ENCODE assay signal across 12 mouse cellular contexts in the genomic region with DNA sequence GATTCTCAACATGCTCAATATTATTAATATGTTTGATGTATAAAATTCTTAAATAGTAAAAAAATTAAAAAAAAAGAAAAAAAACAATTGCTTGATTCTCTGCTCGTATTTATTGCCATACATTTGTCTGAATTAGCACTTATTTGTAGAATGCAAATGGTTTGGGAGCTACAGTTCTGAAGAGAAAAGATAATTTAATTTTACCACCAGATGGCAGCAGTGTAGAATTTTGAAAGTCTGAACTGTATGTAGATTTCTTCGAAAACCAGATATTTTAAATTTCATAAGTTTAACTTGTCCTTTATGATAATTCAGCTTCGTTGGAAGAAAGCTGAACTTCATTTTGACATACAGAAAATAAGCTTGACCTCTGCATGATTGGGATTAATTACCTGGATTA.
DNase-seq lines count a peak whose midpoint lies in the region; ATAC-seq lines count a peak whose summit lies in the region.
"Had no signal": no experiment of that assay in that cellular context is flagged by ENCODE, and none has a peak within 500 bp of the region (broad histone marks: within the 10 kb centered on the region; RNA-seq: fewer than 3 reads in every experiment).

No protein-coding gene starts in this region.

- no peak for ATAC-seq in hindbrain, embryonic 14.5 days (ENCODE audit: low FRiP score)
- ATAC-seq in hindbrain, embryonic 12.5 days (ENCODE audit: low FRiP score) = no peak
- peak; percentile 64; the same call in 1 of the 2 replicates for ATAC-seq in midbrain, embryonic 11.5 days (ENCODE audit: low FRiP score)

- no peaks in the 10 kb centered on the region for H3K36me3 ChIP-seq in hindbrain, embryonic 14.5 days (replicated peaks; ENCODE audit: control insufficient read depth, insufficient read depth)
- no peaks in the 10 kb centered on the region for H3K36me3 ChIP-seq in hindbrain, embryonic 12.5 days
- no peaks in the 10 kb centered on the region for H3K36me3 ChIP-seq in midbrain, embryonic 11.5 days (ENCODE audit: control insufficient read depth, insufficient read depth, low read length)
- no peaks in the 10 kb centered on the region for H3K36me3 ChIP-seq in midbrain, embryonic 10.5 days
- H3K36me3 ChIP-seq: embryonic facial prominence, embryonic 13.5 days had no signal

- peak; percentile 71 for DNase-seq in hindbrain, embryonic 14.5 days (ENCODE audit: low spot score)
- DNase-seq in midbrain, embryonic 11.5 days (ENCODE audit: low spot score, missing footprints) = no peak
- DNase-seq in midbrain, embryonic 10.5 days (ENCODE audit: low spot score) = no peak
- DNase-seq in brain, adult 2 months (ENCODE audit: low read depth, low spot score) = peak; percentile 35
- peak; percentile 70 for DNase-seq in retina, embryonic 14.5 days (ENCODE audit: low spot score)
- DNase-seq in thymus, postnatal 14 days = no peak
- DNase-seq in heart, adult 8-10 months (ENCODE audit: low spot score) = no peak
- DNase-seq: heart, postnatal 14 days; kidney, postnatal 14 days; lung, postnatal 10 days had no signal

- 45% methylated on average over 3 of the region's 3 CpGs for WGBS in hindbrain, embryonic 14.5 days
- WGBS in hindbrain, embryonic 12.5 days = 47% methylated on average over 3 of the region's 3 CpGs
- 54% methylated on average over 3 of the region's 3 CpGs for WGBS in midbrain, embryonic 11.5 days
- 50% methylated on average over 3 of the region's 3 CpGs for WGBS in midbrain, embryonic 10.5 days

- no peak overlapping the region for H3K4me2 ChIP-seq in hindbrain, embryonic 14.5 days (replicated peaks)
- no peak overlapping the region for H3K4me2 ChIP-seq in hindbrain, embryonic 12.5 days (replicated peaks)
- H3K4me2 ChIP-seq in midbrain, embryonic 11.5 days = no peak overlapping the region
- H3K4me2 ChIP-seq: embryonic facial prominence, embryonic 13.5 days had no signal

- no peaks in the 10 kb centered on the region for H3K27me3 ChIP-seq in hindbrain, embryonic 14.5 days (ENCODE audit: control insufficient read depth, insufficient read depth, low read length)
- H3K27me3 ChIP-seq in hindbrain, embryonic 12.5 days = no peaks in the 10 kb centered on the region
- no peaks in the 10 kb centered on the region for H3K27me3 ChIP-seq in midbrain, embryonic 11.5 days (ENCODE audit: control insufficient read depth, insufficient read depth, low read length)
- no peaks in the 10 kb centered on the region for H3K27me3 ChIP-seq in midbrain, embryonic 10.5 days (ENCODE audit: low read depth, poor library complexity, severe bottlenecking)
- H3K27me3 ChIP-seq: embryonic facial prominence, embryonic 13.5 days had no signal

- H3K9me3 ChIP-seq in hindbrain, embryonic 14.5 days (ENCODE audit: control insufficient read depth, low read length) = no peaks in the 10 kb centered on the region
- H3K9me3 ChIP-seq in hindbrain, embryonic 12.5 days (replicated peaks) = no peaks in the 10 kb centered on the region
- H3K9me3 ChIP-seq in midbrain, embryonic 11.5 days (ENCODE audit: control insufficient read depth, low read length) = no peaks in the 10 kb centered on the region
- H3K9me3 ChIP-seq in midbrain, embryonic 10.5 days (replicated peaks) = no peaks in the 10 kb centered on the region
- H3K9me3 ChIP-seq: embryonic facial prominence, embryonic 13.5 days had no signal

- no peak overlapping the region for H3K9ac ChIP-seq in hindbrain, embryonic 14.5 days
- no peak overlapping the region for H3K9ac ChIP-seq in hindbrain, embryonic 12.5 days
- no peak overlapping the region for H3K9ac ChIP-seq in midbrain, embryonic 11.5 days (ENCODE audit: low read length)
- H3K9ac ChIP-seq: embryonic facial prominence, embryonic 13.5 days had no signal

- H3K27ac ChIP-seq in hindbrain, embryonic 14.5 days = no peak overlapping the region
- H3K27ac ChIP-seq in hindbrain, embryonic 12.5 days = no peak overlapping the region
- no peak overlapping the region for H3K27ac ChIP-seq in midbrain, embryonic 11.5 days (ENCODE audit: low read depth, low read length)
- H3K27ac ChIP-seq in midbrain, embryonic 10.5 days (replicated peaks) = no peak overlapping the region
- H3K27ac ChIP-seq: embryonic facial prominence, embryonic 13.5 days had no signal

- no peaks in the 10 kb centered on the region for H3K4me1 ChIP-seq in hindbrain, embryonic 14.5 days (replicated peaks; ENCODE audit: control insufficient read depth, insufficient read depth, low read length)
- no peaks in the 10 kb centered on the region for H3K4me1 ChIP-seq in hindbrain, embryonic 12.5 days
- H3K4me1 ChIP-seq in midbrain, embryonic 11.5 days (ENCODE audit: control insufficient read depth, insufficient read depth, low read length) = no peaks in the 10 kb centered on the region
- no peaks in the 10 kb centered on the region for H3K4me1 ChIP-seq in midbrain, embryonic 10.5 days
- H3K4me1 ChIP-seq: embryonic facial prominence, embryonic 13.5 days had no signal

- H3K4me3 ChIP-seq in hindbrain, embryonic 14.5 days (replicated peaks; ENCODE audit: low read length) = no peak overlapping the region
- no peak overlapping the region for H3K4me3 ChIP-seq in hindbrain, embryonic 12.5 days
- no peak overlapping the region for H3K4me3 ChIP-seq in midbrain, embryonic 11.5 days (ENCODE audit: low read depth, low read length)
- no peak overlapping the region for H3K4me3 ChIP-seq in midbrain, embryonic 10.5 days
- H3K4me3 ChIP-seq: embryonic facial prominence, embryonic 13.5 days had no signal

Comparison
In these comparisons a context has a peak if more than half of its experiments do, and no peak if none do; other contexts are left out.
1. DNase-seq: peak in hindbrain, embryonic 14.5 days (single experiment), brain, adult 2 months (single experiment) and retina, embryonic 14.5 days (single experiment); none in midbrain, embryonic 11.5 days (single experiment), midbrain, embryonic 10.5 days (single experiment), thymus, postnatal 14 days (single experiment) and heart, adult 8-10 months (single experiment).